21 mouse cellular contexts compared by ENCODE assay signal in genomic region chr8:88692866-88693265, GRCm38 (mm10).
"Had no signal": no experiment of that assay in that cellular context is flagged by ENCODE, and none has a peak within 500 bp of the region (broad histone marks: within the 10 kb centered on the region; RNA-seq: fewer than 3 reads in every experiment).

No protein-coding gene starts in this region.

- H3K27ac ChIP-seq: intestine, embryonic 15.5 days; kidney, embryonic 15.5 days; limb, embryonic 12.5 days; limb, embryonic 15.5 days; liver, embryonic 15.5 days had no signal

- ATAC-seq: intestine, embryonic 15.5 days had no signal

- H3K4me2 ChIP-seq: intestine, embryonic 15.5 days; kidney, embryonic 15.5 days; limb, embryonic 12.5 days; limb, embryonic 15.5 days; liver, embryonic 11.5 days; liver, embryonic 15.5 days; midbrain, embryonic 11.5 days had no signal

- H3K4me3 ChIP-seq: intestine, embryonic 15.5 days; kidney, embryonic 15.5 days; limb, embryonic 12.5 days; limb, embryonic 15.5 days; liver, embryonic 15.5 days had no signal

- H3K9ac ChIP-seq: intestine, embryonic 15.5 days; kidney, embryonic 15.5 days; limb, embryonic 12.5 days; limb, embryonic 15.5 days; liver, embryonic 15.5 days had no signal

- H3K27me3 ChIP-seq: intestine, embryonic 15.5 days; kidney, embryonic 15.5 days; limb, embryonic 12.5 days; limb, embryonic 15.5 days; liver, embryonic 15.5 days had no signal

- H3K9me3 ChIP-seq: intestine, embryonic 15.5 days; kidney, embryonic 15.5 days; limb, embryonic 12.5 days; limb, embryonic 15.5 days; liver, embryonic 15.5 days had no signal

- H3K36me3 ChIP-seq: intestine, embryonic 15.5 days; kidney, embryonic 15.5 days; limb, embryonic 12.5 days; limb, embryonic 15.5 days; liver, embryonic 15.5 days had no signal

- DNase-seq: kidney, adult 11 months; kidney, adult 8-10 months; kidney, postnatal 10 days; kidney, postnatal 36 days; left cerebral cortex, postnatal 4 days; lung, adult 2 months; lung, postnatal 14 days; lung, postnatal 4 days; midbrain, embryonic 14.5 days; right cerebral cortex, adult 18-20 months; right cerebral cortex, postnatal 14 days; right cerebral cortex, postnatal 4 days; thymus, adult 18-20 months; thymus, postnatal 14 days had no signal
